Mouse (Mus musculus): ENCODE results near the gene Ranbp17. TPM values are rescaled to one million over a fixed set of nuclear protein-coding genes. Genes with fewer than 3 reads are reported as not detected.

Ranbp17 gene
- polyA plus RNA-seq, 2 experiments, result 5.2 to 8.0 TPM

- Histone ChIP-seq H3K36me3 (ENCODE audit: control insufficient read depth, insufficient read depth, low read length) (no peaks in the 10 kb centered on the region), H3K27ac (replicated peaks; ENCODE audit: low read depth, low read length) (no peak overlapping the region), H3K4me3 (replicated peaks; ENCODE audit: low read length) (no peak overlapping the region), H3K9ac (ENCODE audit: low read depth, low read length, severe bottlenecking) (no peak overlapping the region), H3K4me1 (ENCODE audit: control insufficient read depth, insufficient read depth, low read length) (no peaks in the 10 kb centered on the region; the same call in 1 of the 2 replicates), H3K9me3 (ENCODE audit: control insufficient read depth, low read length) (no peaks in the 10 kb centered on the region), H3K4me2 (replicated peaks; ENCODE audit: low read depth, low read length, severe bottlenecking) (no peak overlapping the region), H3K27me3 (ENCODE audit: control insufficient read depth, insufficient read depth, low read length) (no peaks in the 10 kb centered on the region)
- no peak for TF ChIP-seq POLR2A (IDR thresholded peaks at IDR 0.05; ENCODE audit: borderline replicate concordance, extremely low read depth, insufficient read depth, insufficient read length)
- no peak for DNase-seq (ENCODE audit: low spot score)
- no peak for ATAC-seq (ENCODE audit: low FRiP score, low read depth)
- 70% methylated on average over 2 of the region's 3 CpGs for WGBS
Measured at GRCm38 (mm10) chr11:33175768-33176167, 337.8 kb downstream of the Ranbp17 start.

GRCm38 (mm10) chr11:33170489-33170888 lies 343.1 kb downstream of the Ranbp17 start:
- WGBS, result 15% methylated on average over 9 of the region's 9 CpGs
- Histone ChIP-seq H3K36me3 (ENCODE audit: control insufficient read depth, insufficient read depth, low read length) (no peaks in the 10 kb centered on the region), H3K9me3 (ENCODE audit: control insufficient read depth, low read length) (no peaks in the 10 kb centered on the region), H3K9ac (ENCODE audit: low read depth, low read length, severe bottlenecking) (no peak overlapping the region), H3K4me1 (ENCODE audit: control insufficient read depth, insufficient read depth, low read length) (no peaks in the 10 kb centered on the region), H3K27me3 (ENCODE audit: control insufficient read depth, insufficient read depth, low read length) (no peaks in the 10 kb centered on the region), H3K27ac (replicated peaks; ENCODE audit: low read depth, low read length) (no peak overlapping the region), H3K4me2 (replicated peaks; ENCODE audit: low read depth, low read length, severe bottlenecking) (no peak overlapping the region), H3K4me3 (replicated peaks; ENCODE audit: low read length) (no peak overlapping the region)
- peak; percentile 41 for DNase-seq (ENCODE audit: low spot score)
- TF ChIP-seq POLR2A (IDR thresholded peaks at IDR 0.05; ENCODE audit: borderline replicate concordance, extremely low read depth, insufficient read depth, insufficient read length), result no peak
- ATAC-seq (ENCODE audit: low FRiP score, low read depth), result no peak

- H3K27ac ChIP-seq (replicated peaks; ENCODE audit: low read depth, low read length), result peak within 1 kb of the TSS; percentile 96
- DNase-seq (ENCODE audit: low spot score) (peak; percentile 99), ATAC-seq (ENCODE audit: low FRiP score, low read depth) (peak; percentile 97)
- H3K4me1 ChIP-seq (ENCODE audit: control insufficient read depth, insufficient read depth, low read length), result peaks cover 8% of the 10 kb centered on the region
- 4% methylated on average over 47 of the region's 49 CpGs for WGBS
- no peaks in the 10 kb centered on the region for H3K27me3 ChIP-seq (ENCODE audit: control insufficient read depth, insufficient read depth, low read length)
- H3K4me3 ChIP-seq (replicated peaks; ENCODE audit: low read length), result peak within 1 kb of the TSS; percentile 100
- H3K4me2 ChIP-seq (replicated peaks; ENCODE audit: low read depth, low read length, severe bottlenecking), result peak within 1 kb of the TSS; percentile 78
- H3K36me3 ChIP-seq (ENCODE audit: control insufficient read depth, insufficient read depth, low read length), result peaks cover 35% of the 10 kb centered on the region
- peak; percentile 97; the same call in 1 of the 2 replicates for TF ChIP-seq POLR2A (IDR thresholded peaks at IDR 0.05; ENCODE audit: borderline replicate concordance, extremely low read depth, insufficient read depth, insufficient read length)
- no peaks in the 10 kb centered on the region for H3K9me3 ChIP-seq (ENCODE audit: control insufficient read depth, low read length)
- peak within 1 kb of the TSS; percentile 98 for H3K9ac ChIP-seq (ENCODE audit: low read depth, low read length, severe bottlenecking)
Measured at GRCm38 (mm10) chr11:33162998-33163506, 350.5 kb downstream of the Ranbp17 start, which contains the start of gene Npm1. Gene Npm1 (minus strand): TSS chr11:33163206.

GRCm38 (mm10) chr11:33162211-33162997 lies 351.1 kb downstream of the Ranbp17 start:
- no peaks in the 10 kb centered on the region for H3K9me3 ChIP-seq (ENCODE audit: control insufficient read depth, low read length)
- H3K4me2 ChIP-seq (replicated peaks; ENCODE audit: low read depth, low read length, severe bottlenecking), result peak overlapping the region; percentile 78
- DNase-seq (ENCODE audit: low spot score) (peak; percentile 78), ATAC-seq (ENCODE audit: low FRiP score, low read depth) (peak; percentile 45)
- no peak for TF ChIP-seq POLR2A (IDR thresholded peaks at IDR 0.05; ENCODE audit: borderline replicate concordance, extremely low read depth, insufficient read depth, insufficient read length)
- peaks cover 8% of the 10 kb centered on the region for H3K4me1 ChIP-seq (ENCODE audit: control insufficient read depth, insufficient read depth, low read length)
- H3K36me3 ChIP-seq (ENCODE audit: control insufficient read depth, insufficient read depth, low read length), result peaks cover 42% of the 10 kb centered on the region
- peak overlapping the region; percentile 98 for H3K9ac ChIP-seq (ENCODE audit: low read depth, low read length, severe bottlenecking)
- WGBS, result 3% methylated on average over 46 of the region's 53 CpGs
- H3K27ac ChIP-seq (replicated peaks; ENCODE audit: low read depth, low read length), result peak overlapping the region; percentile 96
- H3K27me3 ChIP-seq (ENCODE audit: control insufficient read depth, insufficient read depth, low read length), result no peaks in the 10 kb centered on the region
- peak overlapping the region; percentile 100 for H3K4me3 ChIP-seq (replicated peaks; ENCODE audit: low read length)

Other genes with a start within 250 kb of the Ranbp17 start
- 0.24 TPM in 1 of 2 replicates, not detected in the other for gene Gm12117, start 237.0 kb downstream of the Ranbp17 start, polyA plus RNA-seq (2012; rRNA removed)
- not detected in 2 replicates for gene Gm12117, start 237.0 kb downstream of the Ranbp17 start, polyA plus RNA-seq (2014; fragmentation: Nextera tagmentation; extraction: Ambion mirVana)
- gene Gabrp, start 65.2 kb upstream of the Ranbp17 start, polyA plus RNA-seq (2012; rRNA removed), result 11.5 and 17.0 TPM in 2 replicates
- gene Gabrp, start 65.2 kb upstream of the Ranbp17 start, polyA plus RNA-seq (2014; fragmentation: Nextera tagmentation; extraction: Ambion mirVana), result 9.2 and 13.6 TPM in 2 replicates
- 0.06 and 0.14 TPM in 2 replicates for gene D130052B06Rik, start 85.6 kb upstream of the Ranbp17 start, polyA plus RNA-seq (2012; rRNA removed)
- 0.08 TPM in 2 replicates for gene D130052B06Rik, start 85.6 kb upstream of the Ranbp17 start, polyA plus RNA-seq (2014; fragmentation: Nextera tagmentation; extraction: Ambion mirVana)